ENCODE assay signal across 14 mouse cellular contexts in the genomic region with DNA sequence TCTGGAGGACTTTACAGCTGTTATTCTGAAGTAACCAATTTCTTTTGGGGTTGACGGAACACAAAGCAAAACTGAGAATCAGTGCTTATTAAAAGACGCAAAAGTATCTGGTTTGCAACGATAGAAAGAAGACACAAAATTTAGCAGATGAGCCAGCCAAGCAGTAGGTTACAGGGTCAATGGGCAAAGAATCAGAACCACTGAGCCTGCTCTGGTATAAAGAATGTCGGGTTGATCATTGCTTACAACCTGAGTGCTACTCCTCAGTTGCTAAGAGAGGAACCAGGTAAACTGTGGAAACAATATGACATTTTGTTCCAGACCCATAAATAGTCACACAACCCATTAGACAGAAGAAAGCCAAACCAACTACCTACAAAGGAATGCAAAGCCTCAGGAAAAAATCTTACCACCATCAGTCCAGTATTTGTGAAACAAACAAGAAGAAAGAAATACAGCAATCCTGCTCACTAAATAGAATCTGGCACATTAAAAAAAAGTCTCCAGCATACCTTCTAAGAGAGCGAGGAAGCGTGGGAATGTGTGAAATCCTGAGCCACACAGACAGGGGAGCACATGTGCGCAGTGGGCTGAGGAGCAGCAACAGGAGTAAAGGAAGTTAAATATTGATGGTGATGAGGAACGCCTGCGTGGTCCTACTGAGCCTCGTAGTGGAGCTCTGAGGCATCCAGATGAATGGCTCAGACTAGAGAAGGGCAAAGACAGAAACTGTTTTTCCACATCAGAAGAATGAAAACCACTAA.
A peak's percentile ranks its signal among the peaks of the same experiment; 100 is the strongest.
DNase-seq lines count a peak whose midpoint lies in the region.
"Had no signal": no experiment of that assay in that cellular context is flagged by ENCODE, and none has a peak within 500 bp of the region (broad histone marks: within the 10 kb centered on the region; RNA-seq: fewer than 3 reads in every experiment).

No protein-coding gene starts in this region.

- DNase-seq in right cerebral cortex, adult 18-20 months: peak; percentile 77
- DNase-seq in right cerebral cortex, postnatal 4 days: no peak
- peak; percentile 24 for DNase-seq in kidney, postnatal 10 days
- peak; percentile 13 to 70 for DNase-seq in left cerebral cortex, adult 9 months (ENCODE audit: low spot score in 2 of 2)
- DNase-seq in telencephalon, adult 2 months (ENCODE audit: low read depth, low spot score): peak; percentile 73
- no peak for DNase-seq in c-Kit-positive CD71-positive TER-119-positive erythroid progenitor cells, embryonic 14.5 days (ENCODE audit: low spot score)
- DNase-seq in Muller cell, postnatal 12 days (ENCODE audit: inconsistent ontology term): no peak
- no peak for DNase-seq in heart, adult 11 months
- DNase-seq: adrenal gland, postnatal 36 days; cerebellum, postnatal 10 days; embryo, embryonic 11 days; heart, postnatal 4 days; lung, adult 2 months; thymus, postnatal 14 days had no signal

Comparison
In these comparisons a context has a peak if more than half of its experiments do, and no peak if none do; other contexts are left out.
1. DNase-seq: peak in right cerebral cortex, adult 18-20 months (single experiment), kidney, postnatal 10 days (single experiment), left cerebral cortex, adult 9 months (2 of 2) and telencephalon, adult 2 months (single experiment); none in right cerebral cortex, postnatal 4 days (single experiment), c-Kit-positive CD71-positive TER-119-positive erythroid progenitor cells, embryonic 14.5 days (single experiment), Muller cell, postnatal 12 days (single experiment) and heart, adult 11 months (single experiment).